8 mouse cellular contexts compared by ENCODE assay signal in the genomic region with DNA sequence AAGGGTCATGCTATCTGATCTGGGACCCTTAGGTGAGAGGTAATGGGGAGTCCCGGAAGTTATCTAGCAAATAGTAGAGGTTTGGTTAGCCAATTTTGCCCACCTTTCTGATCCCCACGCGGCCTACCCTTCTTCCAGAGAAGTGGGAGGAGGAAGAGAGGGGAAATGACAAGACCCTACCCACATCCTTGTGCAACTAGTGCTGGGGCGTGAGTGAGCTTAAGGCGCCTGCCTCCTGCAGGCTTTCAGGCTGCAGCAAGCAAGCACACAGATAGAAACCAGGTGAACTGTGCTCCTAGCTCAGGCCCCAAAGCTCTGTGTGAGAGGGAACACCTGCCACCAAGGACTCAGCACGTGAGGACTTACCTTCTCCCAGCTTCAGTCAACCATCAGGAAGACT. TPM values are rescaled to one million over a fixed set of nuclear protein-coding genes. Genes with fewer than 3 reads are reported as not detected.
DNase-seq lines count a peak whose midpoint lies in the region; ATAC-seq lines count a peak whose summit lies in the region.

No protein-coding gene starts in this region.

- H3K27ac ChIP-seq in kidney, embryonic 15.5 days, result peak overlapping the region; percentile 95
- peak overlapping the region; percentile 12; the same call in 1 of the 2 replicates for H3K27ac ChIP-seq in midbrain, embryonic 15.5 days

- peak overlapping the region; percentile 95 for H3K4me2 ChIP-seq in kidney, embryonic 15.5 days
- H3K4me2 ChIP-seq in midbrain, embryonic 15.5 days, result peak overlapping the region; percentile 100

- H3K9ac ChIP-seq in kidney, embryonic 15.5 days, result peak overlapping the region; percentile 89; the same call in 1 of the 2 replicates
- 0 out of 2 replicates have a peak overlapping the region, but pooled peaks have one; percentile 66 for H3K9ac ChIP-seq in midbrain, embryonic 15.5 days

- no peaks in the 10 kb centered on the region for H3K36me3 ChIP-seq in kidney, embryonic 15.5 days
- no peaks in the 10 kb centered on the region for H3K36me3 ChIP-seq in midbrain, embryonic 15.5 days (replicated peaks)

- peaks cover 44% of the 10 kb centered on the region for H3K4me1 ChIP-seq in kidney, embryonic 15.5 days
- H3K4me1 ChIP-seq in midbrain, embryonic 15.5 days, result peaks cover 21% of the 10 kb centered on the region

- no peaks in the 10 kb centered on the region for H3K9me3 ChIP-seq in kidney, embryonic 15.5 days (replicated peaks)
- H3K9me3 ChIP-seq in midbrain, embryonic 15.5 days, result no peaks in the 10 kb centered on the region

- WGBS in kidney, embryonic 15.5 days, result 16% methylated on average over 6 of the region's 6 CpGs
- WGBS in midbrain, embryonic 15.5 days, result 15% methylated on average over 6 of the region's 6 CpGs

- no peak for DNase-seq in kidney, adult 11 months
- DNase-seq in induced T-regulatory cell, adult 2 months (ENCODE audit: low read depth), result peak; percentile 18
- DNase-seq in urinary bladder, postnatal 4 days (ENCODE audit: low spot score in 2 of 2), result no peak
- no peak for DNase-seq in gastrocnemius, adult 8-10 months (ENCODE audit: low spot score in 2 of 2)
- no peak for DNase-seq in adrenal gland, postnatal 14 days

- peak overlapping the region; percentile 84 for H3K4me3 ChIP-seq in kidney, embryonic 15.5 days (replicated peaks)
- peak overlapping the region; percentile 62 for H3K4me3 ChIP-seq in midbrain, embryonic 15.5 days

- no peak for ATAC-seq in kidney, embryonic 15.5 days (replicated peaks; ENCODE audit: low FRiP score)
- ATAC-seq in common myeloid progenitor, adult 5-6 weeks (replicated peaks; ENCODE audit: low read depth, poor library complexity, severe bottlenecking), result peak; percentile 46
- no peak for ATAC-seq in midbrain, embryonic 15.5 days (replicated peaks)

- H3K27me3 ChIP-seq in kidney, embryonic 15.5 days, result peaks cover 10% of the 10 kb centered on the region; the same call in 1 of the 2 replicates
- peaks cover 20% of the 10 kb centered on the region for H3K27me3 ChIP-seq in midbrain, embryonic 15.5 days (replicated peaks)

RNA-seq across cellular contexts. Expression of a gene that starts 31.2 kb away (rescaled TPM):
- polyA plus RNA-seq in kidney, embryonic 15.5 days (2015; fragmentation: Nextera tagmentation; extraction: Ambion mirVana), result 119 and 137 TPM in 2 replicates
- total RNA-seq in common myeloid progenitor, adult 5-6 weeks (2017), result 161 and 170 TPM in 2 replicates
- polyA plus RNA-seq in midbrain, embryonic 15.5 days (2015; fragmentation: Nextera tagmentation; extraction: Ambion mirVana), result 13.9 and 14.7 TPM in 2 replicates
- total RNA-seq in gastrocnemius, adult 8-10 months (2022), result 10 to 100 TPM; 17.2 to 24.8 (median 23.2) TPM
- 70.1 and 88.2 TPM in 2 replicates for total RNA-seq in adrenal gland, postnatal 14 days (2021)
